Mouse (Mus musculus): ENCODE results near the gene Slc4a11.
A peak's percentile ranks its signal among the peaks of the same experiment; 100 is the strongest.
"Not testable (repeated sequence)": the region's sequence is repeated elsewhere in the genome, so short reads cannot be mapped to it uniquely, and the experiment has no call there.

Gene Slc4a11

DNA sequence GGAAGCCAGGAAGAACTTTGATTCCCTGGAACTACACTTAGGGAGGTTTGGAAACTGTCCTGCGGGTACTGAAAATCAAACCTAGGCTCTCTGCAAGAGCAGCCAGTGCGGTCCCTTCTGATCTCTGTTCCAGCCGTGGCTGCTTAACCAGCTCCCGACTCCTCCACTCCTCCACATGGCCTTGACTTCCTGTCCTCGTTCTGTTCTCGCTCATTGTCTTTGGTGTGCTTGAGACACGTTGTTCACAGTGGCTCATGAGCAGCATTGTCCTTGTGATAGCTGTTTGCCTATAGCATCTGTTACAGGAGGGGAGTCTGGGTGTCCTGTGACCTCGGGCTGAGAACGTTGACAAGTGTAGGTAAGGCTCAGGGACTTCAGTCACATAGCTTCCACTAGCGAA is 20.1 kb downstream of the Slc4a11 start:
- DNase-seq = no peak

DNA sequence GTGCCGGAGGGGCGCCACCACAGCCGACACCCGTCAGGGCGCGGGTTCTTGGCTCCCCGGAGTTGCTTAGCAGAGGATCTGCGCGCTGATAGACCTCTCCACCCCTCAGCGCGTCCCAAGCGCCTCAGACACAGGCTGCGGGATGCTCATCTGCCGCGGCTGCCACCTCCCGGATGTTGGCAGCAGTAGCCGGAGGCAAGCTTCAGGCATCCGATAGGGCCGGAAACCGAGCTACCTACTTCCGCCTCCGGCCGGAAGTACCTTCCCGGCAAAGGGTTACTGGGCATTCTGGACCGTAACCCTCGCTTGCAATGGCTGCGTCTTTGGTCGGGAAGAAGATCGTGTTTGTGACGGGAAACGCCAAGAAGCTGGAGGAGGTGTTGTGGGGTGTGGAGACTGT is 29.8 kb downstream of the Slc4a11 start, which contains the start of gene Itpa:
TSS of gene Itpa (plus strand) at position 52 of the 400 bp plus-strand sequence.
- peak; percentile 88 for DNase-seq

DNA sequence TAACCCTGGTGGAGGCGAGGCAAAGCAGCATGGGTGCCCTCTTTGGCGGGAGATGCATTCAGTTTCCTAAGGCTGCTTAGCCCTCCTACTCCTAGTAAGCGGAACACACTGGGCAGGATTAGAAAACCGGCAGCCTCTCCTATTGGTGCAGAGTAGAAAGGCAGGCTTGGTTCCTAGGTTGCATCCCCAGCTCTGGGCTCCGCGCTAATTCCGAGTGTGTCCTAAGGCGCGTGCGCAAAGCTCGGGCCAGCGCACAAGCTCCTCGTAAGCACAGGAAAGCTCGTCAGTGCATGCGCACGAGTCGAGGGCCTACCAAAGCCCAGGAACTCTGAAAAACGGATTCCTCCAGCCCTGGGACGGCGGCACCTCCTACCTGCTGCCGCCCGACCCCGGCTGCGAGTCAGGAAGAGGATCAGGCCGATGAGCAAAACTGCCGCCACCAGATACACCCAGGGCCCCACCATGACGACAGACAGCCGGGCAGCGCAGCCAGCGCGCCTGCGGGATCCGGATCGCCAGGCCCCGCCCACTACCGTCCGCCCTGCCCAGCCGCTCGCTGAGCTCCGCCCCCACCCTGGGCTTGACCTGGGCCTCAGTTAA is 33.1 kb downstream of the Slc4a11 start, which contains the start of gene Ddrgk1:
TSS of gene Ddrgk1 (minus strand) at position 558 of the 600 bp plus-strand sequence.
- peak; percentile 94 for DNase-seq

DNA sequence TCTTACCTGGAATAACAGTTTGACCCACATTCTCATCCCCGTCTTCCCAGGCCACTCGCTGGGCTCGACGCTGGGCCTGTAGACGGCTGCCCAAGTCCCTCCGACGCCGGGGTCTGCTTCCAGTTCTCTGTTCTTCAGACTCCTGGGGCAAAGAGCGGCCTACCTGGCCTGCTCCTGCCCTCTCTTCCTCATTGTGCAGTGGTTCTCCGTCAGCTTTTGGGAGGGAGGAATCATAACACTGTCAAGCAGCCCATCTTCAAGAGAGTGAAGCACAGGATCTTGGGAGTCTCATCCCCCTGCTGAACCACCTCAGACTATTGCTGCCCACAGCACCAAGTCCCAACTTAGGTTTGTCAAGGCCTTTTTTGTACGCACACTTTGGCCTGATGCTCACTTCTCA is 34.0 kb downstream of the Slc4a11 start:
- DNase-seq = no peak

DNA sequence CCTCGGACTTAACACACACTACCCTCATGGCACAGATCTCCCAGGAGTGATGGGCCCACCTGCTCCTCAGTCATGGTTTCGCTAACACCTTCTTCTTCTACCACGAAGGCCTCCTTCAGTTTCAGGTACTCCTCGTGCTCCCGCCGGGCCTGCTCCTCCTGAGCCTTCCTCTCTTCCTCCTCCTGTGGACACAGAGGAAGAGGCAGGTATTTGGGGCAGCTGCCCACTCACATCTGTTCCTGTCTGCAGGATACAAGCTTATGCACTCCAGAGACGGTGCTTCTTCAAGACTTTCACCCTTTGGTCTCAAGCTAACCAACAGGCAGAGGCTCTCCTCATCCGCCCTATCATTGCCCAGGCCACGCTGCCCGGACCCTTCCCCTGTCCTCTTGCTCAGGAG is 38.8 kb downstream of the Slc4a11 start:
- no peak for DNase-seq

DNA sequence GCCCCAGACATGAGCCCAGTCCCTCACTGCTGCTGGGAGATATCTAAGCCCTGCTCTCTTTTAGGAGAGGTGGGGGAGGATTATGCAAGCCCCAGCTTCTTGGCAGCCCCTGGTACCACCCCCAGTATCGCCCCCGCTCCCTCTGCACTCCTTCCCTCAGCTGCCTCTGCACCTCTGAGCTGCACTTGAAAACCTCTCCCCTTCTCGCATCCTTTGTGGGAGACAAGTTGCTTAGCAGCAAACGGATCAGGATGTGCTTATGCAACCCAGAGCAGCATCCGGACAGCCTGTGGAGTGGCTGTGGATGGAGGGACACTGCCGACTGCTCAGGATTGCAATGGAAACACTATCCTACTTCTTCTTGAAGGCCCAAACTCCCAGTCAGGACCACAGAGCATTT is 39.8 kb downstream of the Slc4a11 start:
- DNase-seq = no peak

DNA sequence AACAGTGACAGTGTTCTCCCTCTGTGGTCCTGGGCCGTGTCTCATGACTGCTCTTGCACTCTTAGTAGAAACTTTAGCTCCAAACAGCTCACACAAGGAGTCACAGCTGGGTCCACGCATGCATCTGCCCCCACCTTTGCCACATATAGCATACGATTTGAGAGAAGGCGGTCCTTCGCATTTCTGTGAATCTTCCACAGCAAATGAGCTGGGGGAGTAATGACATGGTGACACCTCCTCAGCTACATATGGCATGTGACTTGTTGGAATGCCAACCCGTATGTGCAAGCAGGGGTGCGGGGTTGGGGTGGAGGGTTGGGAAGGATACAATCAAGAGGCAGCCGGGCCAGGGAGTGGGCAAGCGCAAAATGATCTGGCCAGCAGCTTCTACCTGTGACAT is 40.8 kb downstream of the Slc4a11 start:
- DNase-seq = no peak

DNA sequence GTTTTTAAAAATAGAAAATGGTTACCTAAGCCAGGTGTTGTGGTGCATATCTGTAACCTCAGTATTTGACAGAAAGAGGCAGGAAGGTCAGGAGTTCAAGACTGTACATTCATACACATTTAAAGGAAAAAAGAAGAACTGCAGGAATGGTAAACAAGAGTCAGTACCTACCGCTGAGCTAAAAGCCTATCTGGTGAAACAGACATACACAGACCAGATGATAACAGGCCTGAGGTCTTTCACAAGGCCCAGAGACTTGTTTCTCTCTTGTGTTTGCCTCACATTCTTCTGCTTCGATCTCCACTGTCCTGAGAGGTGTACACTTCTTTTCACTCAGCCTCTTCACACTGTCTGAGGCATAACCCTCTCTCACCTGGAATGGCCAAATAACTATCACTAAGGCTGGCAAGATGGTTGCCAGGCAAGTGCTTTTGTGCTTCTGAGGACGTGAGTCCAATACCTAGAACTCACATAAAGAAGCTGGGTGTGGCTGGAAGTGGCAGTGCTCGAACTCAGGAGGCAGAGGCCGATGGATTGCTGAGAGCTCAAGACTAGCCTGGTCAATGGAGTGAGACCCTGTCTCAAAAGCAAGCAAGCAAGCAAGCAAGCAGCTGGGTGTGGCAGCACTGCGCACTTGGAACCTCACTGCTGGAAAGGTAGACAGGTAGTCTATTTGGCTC is 41.5 kb downstream of the Slc4a11 start:
- DNase-seq = no peak

DNA sequence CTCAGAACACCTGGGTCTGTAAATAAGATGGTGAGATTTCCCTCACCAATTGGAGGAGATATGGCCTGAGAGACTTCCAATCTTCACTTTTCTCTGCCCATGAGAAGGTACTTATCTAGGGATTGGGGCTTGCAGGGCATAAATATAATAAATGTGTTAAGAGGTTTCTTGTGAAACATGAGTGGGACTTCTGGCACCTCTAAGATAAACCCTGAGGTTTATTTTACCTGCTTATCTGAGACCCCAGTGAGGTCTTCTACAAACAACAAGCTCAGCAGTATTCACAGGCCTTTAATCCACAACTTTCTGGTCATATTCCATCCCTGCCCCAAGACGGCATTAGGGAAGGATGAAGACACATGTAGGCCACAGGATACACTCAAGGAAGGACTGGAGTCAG is 43.6 kb downstream of the Slc4a11 start:
- DNase-seq = no peak

DNA sequence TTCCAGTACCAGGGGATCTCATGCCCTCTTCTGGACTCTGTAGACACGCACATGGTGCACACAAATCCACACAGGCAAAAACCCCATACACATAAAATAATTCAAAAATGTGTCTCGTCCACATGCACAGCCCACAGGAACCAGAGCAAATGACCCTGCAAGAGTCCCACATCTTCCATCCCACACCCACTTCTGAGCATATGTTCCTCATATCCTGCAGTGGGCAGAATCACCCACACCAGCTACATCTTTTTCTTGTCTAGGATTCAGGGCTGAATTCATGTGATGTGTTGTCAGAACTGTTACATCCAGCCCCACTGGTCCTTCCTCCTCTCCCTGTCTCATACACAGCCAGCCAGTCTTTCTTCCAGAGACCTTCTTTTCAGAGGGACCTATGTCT is 44.0 kb downstream of the Slc4a11 start:
- DNase-seq = no peak

DNA sequence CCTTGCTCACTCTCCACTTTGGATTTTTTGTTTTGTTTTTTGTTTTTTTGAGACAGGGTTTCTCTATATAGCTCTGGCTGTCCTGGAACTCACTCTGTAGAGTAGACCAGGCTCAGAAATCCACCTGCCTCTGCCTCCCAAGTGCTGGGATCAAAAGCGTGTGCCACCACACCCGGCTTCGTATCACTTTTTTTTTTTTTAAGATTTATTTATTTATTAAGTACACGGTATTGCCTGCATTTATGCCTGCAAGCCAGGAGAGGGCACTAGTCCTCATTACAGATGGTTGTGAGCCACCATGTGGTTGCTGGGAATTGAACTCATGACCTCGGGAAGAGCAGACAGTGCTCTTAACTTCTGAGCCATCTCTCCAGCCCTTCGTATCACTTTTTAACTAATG is 48.3 kb downstream of the Slc4a11 start:
- not testable (repeated sequence) for DNase-seq

DNA sequence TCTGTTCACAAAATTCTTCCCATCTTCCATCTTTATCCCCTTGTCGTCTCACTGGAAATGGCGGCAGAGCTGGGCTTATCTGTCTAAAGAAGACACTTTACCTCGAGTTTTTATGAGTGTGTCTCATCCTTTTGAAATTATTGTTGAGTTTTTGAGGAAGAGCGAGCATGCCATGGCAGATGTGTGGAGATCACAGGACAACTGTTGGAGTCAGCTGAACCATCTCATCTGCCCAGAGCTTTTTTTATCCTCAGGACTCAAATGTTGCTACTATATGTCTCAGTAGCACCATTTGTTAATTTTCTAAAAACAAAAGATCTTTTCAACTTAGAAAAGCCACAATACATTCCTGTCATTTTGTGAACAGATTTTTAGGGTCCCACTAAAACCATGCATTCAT is 52.1 kb downstream of the Slc4a11 start:
- no peak for DNase-seq

DNA sequence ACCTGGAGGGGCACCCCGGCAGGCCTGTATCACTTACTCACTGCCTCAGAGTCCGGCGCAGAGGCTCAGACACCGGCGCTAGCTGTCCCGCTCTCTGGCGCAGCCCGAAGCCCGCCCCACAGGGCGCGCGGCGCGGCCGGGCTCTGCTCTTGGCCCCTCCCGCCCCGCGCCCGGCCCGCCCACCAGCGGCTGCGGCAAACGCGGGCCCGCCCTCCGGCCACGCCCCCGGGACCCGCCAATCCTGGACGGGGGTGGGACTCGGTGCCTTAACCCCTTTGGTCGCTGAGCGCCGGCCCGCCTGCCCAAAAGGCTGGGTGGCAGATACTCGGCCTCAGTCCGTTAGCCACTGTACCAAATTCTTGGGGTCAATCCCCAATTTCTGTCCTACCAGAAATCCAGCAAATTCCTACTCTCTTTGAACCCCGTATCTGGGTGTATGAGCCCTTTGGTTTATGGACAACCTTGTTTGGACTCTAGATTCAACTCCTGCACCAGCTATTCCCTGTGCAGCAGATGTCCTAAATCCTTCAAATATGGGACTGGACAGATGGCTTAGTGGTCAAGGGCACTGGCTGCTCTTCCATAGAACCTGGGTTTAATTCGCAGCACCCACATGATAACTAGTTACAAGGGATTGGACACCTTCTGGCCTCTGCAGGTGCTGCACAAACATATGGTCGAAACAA is 54.5 kb downstream of the Slc4a11 start, which contains the start of gene Lzts3:
TSS of gene Lzts3 (minus strand) at position 120 of the 686 bp plus-strand sequence.
- peak; percentile 95 for DNase-seq

DNA sequence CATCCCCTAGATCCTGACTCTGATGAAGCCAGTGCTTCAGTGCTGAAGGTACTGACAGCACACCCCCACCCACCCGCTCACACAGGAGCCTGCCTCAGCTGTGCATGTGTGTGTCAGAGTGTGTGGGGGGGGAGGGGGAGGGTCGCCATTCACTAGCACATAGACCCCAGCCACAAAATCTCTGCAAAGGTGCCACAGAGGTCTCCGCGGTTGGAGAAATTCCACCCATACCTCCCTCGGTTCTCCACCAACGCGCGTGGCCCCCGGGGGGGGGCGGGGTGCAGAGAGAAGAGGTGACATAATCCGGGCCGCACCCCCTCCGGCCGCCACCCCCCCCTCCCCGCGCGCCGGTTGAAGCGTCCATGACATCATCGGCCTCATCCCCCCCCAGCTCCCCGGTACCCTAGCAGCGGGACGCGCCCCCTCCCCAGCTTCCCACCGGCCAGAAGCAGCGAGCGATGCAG is 55.1 kb downstream of the Slc4a11 start:
- no peak for DNase-seq

DNA sequence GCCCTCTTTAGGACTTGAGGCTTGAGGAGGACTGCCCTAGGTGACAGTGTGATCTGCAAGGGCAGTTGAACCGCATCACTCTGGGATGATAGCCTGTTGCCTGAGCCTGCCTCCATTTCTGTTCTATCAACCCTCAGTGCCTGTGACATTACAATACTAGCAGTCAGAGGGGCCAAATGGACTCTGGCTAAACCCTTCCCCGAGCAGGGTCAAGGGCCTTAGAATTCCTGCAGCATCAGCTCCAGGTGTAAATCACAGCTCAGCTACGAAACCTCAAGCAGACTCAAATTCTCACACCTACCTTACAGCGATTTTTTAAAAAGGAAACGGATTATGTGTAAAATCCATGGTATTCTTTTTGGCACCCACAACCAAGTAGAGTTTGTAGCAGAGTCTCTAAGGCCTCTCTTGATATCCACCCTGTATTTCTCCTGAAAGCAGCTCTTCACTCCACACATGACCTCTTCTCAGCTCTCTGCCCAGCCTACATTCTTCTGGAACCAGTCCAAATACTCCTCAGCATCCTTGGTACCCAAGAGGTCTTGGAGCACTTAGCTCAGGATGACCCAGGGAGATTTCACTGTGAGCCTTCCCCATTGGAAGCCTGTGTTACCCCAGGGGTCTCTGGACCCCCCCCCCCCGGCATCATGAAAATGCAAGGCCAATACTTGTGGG is 55.8 kb downstream of the Slc4a11 start:
- peak; percentile 71 for DNase-seq

DNA sequence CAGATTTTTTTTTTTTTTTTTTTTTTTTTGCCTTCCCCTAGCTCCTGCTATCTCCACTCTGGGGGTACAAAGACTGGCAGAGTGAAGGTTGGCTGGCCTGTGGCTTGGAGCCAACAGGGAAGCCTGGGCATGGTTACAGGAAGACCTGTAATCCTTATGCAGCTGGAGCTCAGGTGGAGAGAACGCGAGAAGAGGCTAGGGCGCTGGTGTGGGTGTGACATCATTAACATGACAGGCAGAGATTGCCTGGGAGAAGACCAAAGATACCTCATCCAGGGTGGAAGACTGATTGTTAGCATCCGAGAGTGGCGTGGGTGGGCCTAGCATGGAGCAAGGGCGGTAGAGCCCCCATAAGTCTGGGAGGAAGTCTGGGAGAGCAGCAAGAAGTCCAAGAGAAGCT is 58.0 kb downstream of the Slc4a11 start:
- peak; percentile 56 for DNase-seq

DNA sequence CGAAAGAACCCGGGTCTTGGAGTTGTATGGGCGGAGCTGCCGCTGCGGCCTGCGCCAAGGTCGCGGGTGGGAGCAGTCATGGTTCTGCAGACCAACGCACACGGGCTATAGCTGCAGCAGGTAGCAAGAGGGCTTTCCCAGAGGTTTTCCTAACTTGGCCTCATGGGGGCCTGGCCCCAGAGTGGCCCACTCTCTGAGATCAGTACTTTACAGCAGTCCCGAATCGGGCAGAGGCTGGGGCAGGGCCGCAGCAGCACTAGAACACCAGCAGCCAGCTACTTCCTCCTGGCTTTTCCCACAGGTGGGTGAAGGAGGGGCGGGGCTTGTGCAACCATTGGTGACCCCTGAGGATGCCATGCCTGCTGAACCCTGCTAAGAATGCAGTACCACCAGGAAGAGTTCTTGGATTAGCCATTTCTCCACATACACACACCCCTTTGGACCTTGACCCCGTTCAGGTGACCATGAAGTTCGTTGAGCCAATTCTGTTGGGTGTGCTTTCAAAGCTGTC is 59.2 kb downstream of the Slc4a11 start:
- DNase-seq = peak; percentile 98

DNA sequence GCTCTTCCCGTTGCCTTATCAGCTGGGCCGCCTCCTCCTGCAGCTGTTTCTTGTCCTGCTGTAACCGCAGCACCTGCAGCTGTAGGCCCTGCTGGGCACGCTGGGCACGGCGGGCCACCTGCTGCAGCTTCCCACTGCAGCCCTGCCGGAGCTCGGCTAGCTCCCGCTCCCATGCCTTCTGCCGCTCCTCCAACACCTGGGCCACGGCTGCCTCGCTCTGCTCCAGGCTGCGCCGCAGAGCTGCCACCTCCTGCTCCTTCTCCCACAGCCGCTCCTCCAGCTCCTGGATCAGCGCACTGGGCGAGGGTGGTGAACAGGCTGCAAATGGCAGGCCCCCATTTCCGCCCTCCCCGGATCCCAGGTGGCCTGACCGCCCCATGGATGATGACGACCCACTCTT is 61.5 kb downstream of the Slc4a11 start:
- DNase-seq = peak; percentile 11

DNA sequence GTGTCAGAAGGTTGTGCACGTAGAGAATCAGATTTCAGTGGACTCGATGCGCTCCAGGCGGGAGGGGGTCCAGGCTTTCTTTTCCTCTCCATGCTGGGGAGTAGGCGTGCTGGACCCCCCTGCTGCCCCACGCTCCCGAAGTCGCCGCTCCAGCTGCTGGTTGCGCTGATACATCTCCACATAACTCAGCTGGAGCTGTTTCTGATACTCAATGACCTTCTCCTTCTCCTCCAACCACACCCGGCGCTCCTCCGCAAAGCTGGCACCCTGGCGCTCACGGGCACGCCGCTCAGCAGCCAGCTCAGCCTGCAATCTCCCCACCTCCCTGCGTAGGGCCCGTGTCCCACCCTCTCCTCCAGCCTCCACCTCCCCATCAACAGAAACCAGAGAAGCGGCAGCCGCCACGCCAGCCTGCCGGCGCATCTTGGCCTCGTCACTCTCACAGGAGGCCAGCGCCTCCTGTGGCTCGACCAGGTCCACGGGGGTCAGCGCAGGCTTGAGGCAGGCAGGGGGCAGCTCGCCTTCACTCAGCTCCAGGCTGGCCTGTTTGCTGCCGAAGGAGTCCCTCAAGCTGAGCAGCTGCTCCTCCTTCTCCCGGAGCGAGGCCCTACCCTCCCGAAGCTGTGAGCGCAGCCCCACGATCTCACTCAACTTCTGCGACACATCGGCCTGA is 62.4 kb downstream of the Slc4a11 start:
- peak; percentile 19 for DNase-seq

All from kidney, adult 9 months (tissue).